Mouse (Mus musculus) ES-E14 (cell line): ENCODE results near the gene Krba1.

Source experiments
- HCFC1 ChIP-seq: IDR thresholded peaks from 2 replicates; pipeline ENCODE4 v1.6.1; 2012; ENCODE audit warnings: low read length, inconsistent platforms, borderline replicate concordance; ENCODE audit not compliant: insufficient read depth
- MAFK ChIP-seq: IDR thresholded peaks from 2 replicates; pipeline ENCODE4 v1.6.1; 2014; ENCODE audit warnings: mild to moderate bottlenecking, low read depth, low read length, inconsistent platforms; ENCODE audit not compliant: insufficient read depth
- ZC3H11A ChIP-seq: IDR thresholded peaks from 2 replicates; pipeline ENCODE4 v1.6.1; 2012; ENCODE audit warnings: low read depth, mild to moderate bottlenecking, inconsistent platforms, low read length, borderline replicate concordance

DNA sequence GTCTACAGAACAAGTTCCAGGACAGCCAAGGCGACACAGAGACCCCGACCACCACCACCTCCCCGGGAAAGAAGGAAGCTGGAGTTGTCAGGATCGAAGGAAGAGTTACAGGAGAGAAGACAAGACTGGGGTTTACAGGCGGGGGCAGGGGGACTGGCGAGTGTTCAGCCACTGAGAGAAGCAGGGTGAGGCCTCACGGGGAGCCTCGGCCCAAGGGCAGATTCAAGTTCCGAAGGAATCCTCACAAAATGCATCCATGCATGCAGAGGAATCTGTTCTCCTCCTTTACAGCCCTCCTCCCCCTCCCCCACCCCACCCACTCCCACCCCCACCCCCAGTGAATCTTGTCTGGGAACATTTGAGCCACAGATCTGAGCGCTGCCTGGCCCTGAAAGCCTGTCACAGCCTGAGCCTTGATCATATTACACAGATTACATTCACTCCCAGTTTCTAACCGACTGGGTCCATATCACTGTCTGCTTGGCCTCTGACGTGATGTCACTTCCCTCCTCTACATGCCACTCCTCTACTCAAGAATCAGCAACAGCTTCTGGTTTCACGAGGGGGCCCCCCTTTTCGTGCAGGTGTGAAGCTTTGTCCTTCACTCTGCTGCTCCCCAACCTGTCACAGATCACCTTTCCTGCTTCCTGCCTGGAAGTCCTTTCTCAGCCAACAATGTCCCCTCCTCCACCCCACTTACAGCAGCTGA, 45.1 kb downstream of the Krba1 start:
- TF ChIP-seq HCFC1, result no peak
- TF ChIP-seq MAFK, result no peak
- no peak for TF ChIP-seq ZC3H11A
